Mouse (Mus musculus) granulocyte monocyte progenitor cell, adult 5-6 weeks (primary cell): Measurements from ENCODE around the gene Npdc1. TPM values are rescaled to one million over a fixed set of nuclear protein-coding genes. Genes with fewer than 3 reads are reported as not detected.

Experiments used
- ATAC-seq: replicated peaks from 2 replicates; pipeline ENCODE4 v1.8.0; 2016; ENCODE audit warnings: mild to moderate bottlenecking, moderate TSS enrichment, inconsistent platforms; ENCODE audit not compliant: poor library complexity, severe bottlenecking
- total RNA-seq, 2 experiments: library from RNA; stranded (forward) in 1 of 2; stranded (reverse) in 1 of 2; fragments of 200-712, 200-1000 nt in 1 of 2; fragments of >200 nt in 1 of 2; fragmentation: Nextera tagmentation in 1 of 2; gene quantifications; 2 replicates each; pipeline ENCODE4 v1.2.3; 2014 to 2017

The Npdc1 gene
- total RNA-seq (2014; fragmentation: Nextera tagmentation) (not detected in 2 replicates), total RNA-seq (2017) (not detected in 2 replicates)

- ATAC-seq = no peak
Observed at GRCm38 (mm10) chr2:25399051-25399450, at the start of gene Npdc1. TSS of gene Npdc1 (plus strand) at chr2:25399351.

- no peak for ATAC-seq
Observed at GRCm38 (mm10) chr2:25349499-25349898, 49.7 kb upstream of the Npdc1 start.

- no peak for ATAC-seq
Observed at GRCm38 (mm10) chr2:25350701-25351100, 48.5 kb upstream of the Npdc1 start.

GRCm38 (mm10) chr2:25354211-25354610 lies 44.9 kb upstream of the Npdc1 start:
- no peak for ATAC-seq

GRCm38 (mm10) chr2:25355419-25356066 lies 43.6 kb upstream of the Npdc1 start:
- ATAC-seq = no peak

GRCm38 (mm10) chr2:25356208-25357079 lies 42.7 kb upstream of the Npdc1 start, which contains the start of gene Dpp7:
TSS of gene Dpp7 (minus strand) at chr2:25356359.
- peak; percentile 36 for ATAC-seq

- ATAC-seq = no peak
Observed at GRCm38 (mm10) chr2:25359848-25360247, 39.3 kb upstream of the Npdc1 start.

GRCm38 (mm10) chr2:25363478-25364178 lies 35.5 kb upstream of the Npdc1 start:
- ATAC-seq = no peak

GRCm38 (mm10) chr2:25364313-25364712 lies 34.8 kb upstream of the Npdc1 start:
- ATAC-seq = no peak

- ATAC-seq = no peak
Observed at GRCm38 (mm10) chr2:25364761-25365090, 34.4 kb upstream of the Npdc1 start.

GRCm38 (mm10) chr2:25365091-25365761 lies 33.9 kb upstream of the Npdc1 start, which contains the start of gene Uap1l1:
TSS of gene Uap1l1 (minus strand) at chr2:25365682.
- peak; percentile 87 for ATAC-seq

GRCm38 (mm10) chr2:25369996-25370395 lies 29.2 kb upstream of the Npdc1 start:
- no peak for ATAC-seq

- peak; percentile 91 for ATAC-seq
Observed at GRCm38 (mm10) chr2:25371764-25372643, 27.1 kb upstream of the Npdc1 start, which contains the start of gene Sapcd2. TSS of gene Sapcd2 (plus strand) at chr2:25372321.

- 0 out of 2 replicates have a peak, but pooled peaks have one; percentile 2 for ATAC-seq
Observed at GRCm38 (mm10) chr2:25372644-25373391, 26.3 kb upstream of the Npdc1 start.

- no peak for ATAC-seq
Observed at GRCm38 (mm10) chr2:25373431-25373830, 25.7 kb upstream of the Npdc1 start.

GRCm38 (mm10) chr2:25376589-25376988 lies 22.6 kb upstream of the Npdc1 start:
- ATAC-seq = no peak

- ATAC-seq = no peak
Observed at GRCm38 (mm10) chr2:25384492-25384891, 14.7 kb upstream of the Npdc1 start.

- ATAC-seq = no peak
Observed at GRCm38 (mm10) chr2:25391266-25391665, 7.9 kb upstream of the Npdc1 start.
